Mouse (Mus musculus) MEL (cell line): ENCODE results near the gene Fam192a. TPM values are rescaled to one million over a fixed set of nuclear protein-coding genes. Genes with fewer than 3 reads are reported as not detected.
A peak's percentile ranks its signal among the peaks of the same experiment; 100 is the strongest.

Experiments
- DNase-seq: peaks from one replicate; pipeline ENCODE4 v3.0.0; 2011; ENCODE audit warnings: low read depth, low spot score
- H3K27ac ChIP-seq: 2 replicates; pipeline ENCODE4 v1.5.1; 2012; ENCODE audit warnings: low read depth, mild to moderate bottlenecking, control low read depth, low read length, moderate library complexity; ENCODE audit not compliant: control insufficient read depth
- H3K27me3 ChIP-seq, 2 experiments: fragments of 150-350 bp in 1 of 2; sonication (generic) in 1 of 2; 2 replicates each; pipeline ENCODE4 v1.6.1; 2012; ENCODE audit warnings: low read length in 2 of 2, mild to moderate bottlenecking in 2 of 2, improper control_type of control experiment in 1 of 2, moderate library complexity in 1 of 2; ENCODE audit not compliant: insufficient read depth in 2 of 2, control insufficient read depth in 1 of 2
- H3K36me3 ChIP-seq, 2 experiments: 2 replicates each; pipeline ENCODE4 v1.6.1; 2012 to 2014; ENCODE audit warnings: low read length in 2 of 2, improper control_type of control experiment in 1 of 2, inconsistent platforms in 1 of 2, mild to moderate bottlenecking in 1 of 2; ENCODE audit not compliant: insufficient read depth in 2 of 2, control insufficient read depth in 1 of 2
- H3K4me1 ChIP-seq, 2 experiments: fragments of 150-350 bp in 1 of 2; sonication (generic) in 1 of 2; 2 replicates each; pipeline ENCODE4 v1.6.1; 2012; ENCODE audit warnings: low read length in 2 of 2, improper control_type of control experiment in 1 of 2, mild to moderate bottlenecking in 1 of 2; ENCODE audit not compliant: insufficient read depth in 2 of 2, control insufficient read depth in 1 of 2
- H3K4me3 ChIP-seq, 2 experiments: fragments of 150-350 bp in 1 of 2; sonication (generic) in 1 of 2; 2 replicates each; pipeline ENCODE4 v1.5.1; 2012; ENCODE audit warnings: low read depth in 2 of 2, low read length in 2 of 2, mild to moderate bottlenecking in 2 of 2, moderate library complexity in 2 of 2, control low read depth in 1 of 2, improper control_type of control experiment in 1 of 2; ENCODE audit not compliant: control insufficient read depth in 1 of 2, insufficient read depth in 1 of 2
- H3K79me2 ChIP-seq: 2 replicates; pipeline ENCODE4 v1.6.1; 2012; ENCODE audit warnings: mild to moderate bottlenecking, low read length, moderate library complexity; ENCODE audit not compliant: control insufficient read depth, poor library complexity, insufficient read depth
- H3K9ac ChIP-seq: 2 replicates; pipeline ENCODE4 v1.6.1; 2012; ENCODE audit warnings: low read depth, mild to moderate bottlenecking, control low read depth, low read length, moderate library complexity; ENCODE audit not compliant: control insufficient read depth, poor library complexity, severe bottlenecking
- H3K9me3 ChIP-seq: fragments of 150-350 bp; sonication (generic); replicated peaks from 2 replicates; pipeline ENCODE4 v1.6.1; 2012; ENCODE audit warnings: mild to moderate bottlenecking, low read length, improper control_type of control experiment, moderate library complexity; ENCODE audit not compliant: insufficient read depth
- BHLHE40 ChIP-seq: IDR thresholded peaks from 2 replicates; pipeline ENCODE4 v1.6.1; 2012; ENCODE audit warnings: low read depth, mild to moderate bottlenecking, inconsistent platforms, low read length, improper control_type of control experiment, borderline replicate concordance
- CHD2 ChIP-seq: IDR thresholded peaks from 2 replicates; pipeline ENCODE4 v1.6.1; 2011; ENCODE audit warnings: low read length, improper control_type of control experiment
- E2F4 ChIP-seq: IDR thresholded peaks from 2 replicates; pipeline ENCODE4 v1.6.1; 2011; ENCODE audit warnings: low read depth, low read length, improper control_type of control experiment, borderline replicate concordance
- EP300 ChIP-seq, 2 experiments: IDR thresholded peaks; 2 replicates each; pipeline ENCODE4 v1.6.1; 2011; ENCODE audit warnings: improper control_type of control experiment in 2 of 2, low read length in 2 of 2, low read depth in 1 of 2, mild to moderate bottlenecking in 1 of 2
- GABPA ChIP-seq: IDR thresholded peaks from 2 replicates; pipeline ENCODE4 v1.6.1; 2012; ENCODE audit warnings: low read depth, mild to moderate bottlenecking, inconsistent platforms, low read length, improper control_type of control experiment, moderate library complexity
- GATA1 ChIP-seq: IDR thresholded peaks from 2 replicates; pipeline ENCODE4 v1.6.1; 2011; ENCODE audit warnings: low read depth, low read length, improper control_type of control experiment
- HCFC1 ChIP-seq: IDR thresholded peaks from 2 replicates; pipeline ENCODE4 v1.6.1; 2012; ENCODE audit warnings: low read depth, mild to moderate bottlenecking, inconsistent platforms, low read length, improper control_type of control experiment, moderate library complexity
- MAX ChIP-seq: IDR thresholded peaks from 2 replicates; pipeline ENCODE4 v1.6.1; 2011; ENCODE audit warnings: low read length, improper control_type of control experiment
- MEF2A ChIP-seq: IDR thresholded peaks from 2 replicates; pipeline ENCODE4 v1.6.1; 2014; ENCODE audit warnings: low read depth, mild to moderate bottlenecking, inconsistent platforms, low read length, improper control_type of control experiment; ENCODE audit not compliant: poor library complexity, insufficient replicate concordance, severe bottlenecking; ENCODE audit errors: extremely low read depth
- MYB ChIP-seq: IDR thresholded peaks from 2 replicates; pipeline ENCODE4 v1.6.1; 2011; ENCODE audit warnings: mild to moderate bottlenecking, low read depth, low read length, improper control_type of control experiment
- MYC ChIP-seq: IDR thresholded peaks from 2 replicates; pipeline ENCODE4 v1.6.1; 2011; ENCODE audit warnings: low read depth, mild to moderate bottlenecking, low read length, improper control_type of control experiment, moderate library complexity
- NELFE ChIP-seq: IDR thresholded peaks from 2 replicates; pipeline ENCODE4 v1.6.1; 2011; ENCODE audit warnings: low read depth, low read length, improper control_type of control experiment
- NRF1 ChIP-seq: IDR thresholded peaks from 2 replicates; pipeline ENCODE4 v1.6.1; 2014; ENCODE audit warnings: low read depth, mild to moderate bottlenecking, inconsistent platforms, low read length, improper control_type of control experiment, moderate library complexity; ENCODE audit not compliant: poor library complexity, insufficient read depth, severe bottlenecking
- POLR2A ChIP-seq, 2 experiments: IDR thresholded peaks; 2 replicates each; pipeline ENCODE4 v1.6.1; 2011 to 2012; ENCODE audit warnings: low read length in 2 of 2, mild to moderate bottlenecking in 2 of 2, control low read depth in 1 of 2, improper control_type of control experiment in 1 of 2, low read depth in 1 of 2, moderate library complexity in 1 of 2; ENCODE audit not compliant: control insufficient read depth in 1 of 2, insufficient read depth in 1 of 2, poor library complexity in 1 of 2
- POLR2AphosphoS2 ChIP-seq: IDR thresholded peaks from 2 replicates; pipeline ENCODE4 v1.6.1; 2011; ENCODE audit warnings: low read length, improper control_type of control experiment
- RAD21 ChIP-seq: IDR thresholded peaks from 2 replicates; pipeline ENCODE4 v1.6.1; 2011; ENCODE audit warnings: mild to moderate bottlenecking, low read depth, low read length, improper control_type of control experiment
- TAL1 ChIP-seq: IDR thresholded peaks from 2 replicates; pipeline ENCODE4 v1.6.1; 2012; ENCODE audit warnings: mild to moderate bottlenecking, inconsistent platforms, low read length, moderate library complexity, mixed read lengths
- UBTF ChIP-seq: IDR thresholded peaks from 2 replicates; pipeline ENCODE4 v1.6.1; 2012; ENCODE audit warnings: low read depth, mild to moderate bottlenecking, inconsistent platforms, low read length, improper control_type of control experiment, moderate library complexity, borderline replicate concordance; ENCODE audit not compliant: insufficient read depth
- USF1 ChIP-seq: IDR thresholded peaks from 2 replicates; pipeline ENCODE4 v1.6.1; 2014; ENCODE audit warnings: low read depth, mild to moderate bottlenecking, inconsistent platforms, low read length, improper control_type of control experiment, moderate library complexity
- ZKSCAN1 ChIP-seq: IDR thresholded peaks from 2 replicates; pipeline ENCODE4 v1.6.1; 2012; ENCODE audit warnings: low read depth, mild to moderate bottlenecking, inconsistent platforms, low read length, improper control_type of control experiment, moderate library complexity
- ZMIZ1 ChIP-seq: IDR thresholded peaks from 2 replicates; pipeline ENCODE4 v1.6.1; 2012; ENCODE audit warnings: low read depth, mild to moderate bottlenecking, inconsistent platforms, low read length, improper control_type of control experiment, moderate library complexity
- polyA plus RNA-seq, 2 experiments: library from polyadenylated mRNA; stranded (reverse) in 1 of 2; unstranded in 1 of 2; fragments of >175 nt in 1 of 2; fragments of >200 nt in 1 of 2; gene quantifications; 2 replicates each; pipeline versions ENCODE4 v1.2.1 to v1.2.4; 2012; ENCODE audit warnings: low replicate concordance in 2 of 2, low read depth in 1 of 2; ENCODE audit not compliant: insufficient read length in 2 of 2, insufficient read depth in 1 of 2, missing spikeins in 1 of 2
- total RNA-seq: library from RNA; depleted of rRNA; stranded (reverse); fragments of 300-350 nt; gene quantifications from 2 replicates; pipeline ENCODE4 v1.2.3, GENCODE M21; 2012

The Fam192a gene
- total and polyA plus RNA-seq, 3 experiments, result 46.3 to 88.1 TPM; not detected in 1

DNA sequence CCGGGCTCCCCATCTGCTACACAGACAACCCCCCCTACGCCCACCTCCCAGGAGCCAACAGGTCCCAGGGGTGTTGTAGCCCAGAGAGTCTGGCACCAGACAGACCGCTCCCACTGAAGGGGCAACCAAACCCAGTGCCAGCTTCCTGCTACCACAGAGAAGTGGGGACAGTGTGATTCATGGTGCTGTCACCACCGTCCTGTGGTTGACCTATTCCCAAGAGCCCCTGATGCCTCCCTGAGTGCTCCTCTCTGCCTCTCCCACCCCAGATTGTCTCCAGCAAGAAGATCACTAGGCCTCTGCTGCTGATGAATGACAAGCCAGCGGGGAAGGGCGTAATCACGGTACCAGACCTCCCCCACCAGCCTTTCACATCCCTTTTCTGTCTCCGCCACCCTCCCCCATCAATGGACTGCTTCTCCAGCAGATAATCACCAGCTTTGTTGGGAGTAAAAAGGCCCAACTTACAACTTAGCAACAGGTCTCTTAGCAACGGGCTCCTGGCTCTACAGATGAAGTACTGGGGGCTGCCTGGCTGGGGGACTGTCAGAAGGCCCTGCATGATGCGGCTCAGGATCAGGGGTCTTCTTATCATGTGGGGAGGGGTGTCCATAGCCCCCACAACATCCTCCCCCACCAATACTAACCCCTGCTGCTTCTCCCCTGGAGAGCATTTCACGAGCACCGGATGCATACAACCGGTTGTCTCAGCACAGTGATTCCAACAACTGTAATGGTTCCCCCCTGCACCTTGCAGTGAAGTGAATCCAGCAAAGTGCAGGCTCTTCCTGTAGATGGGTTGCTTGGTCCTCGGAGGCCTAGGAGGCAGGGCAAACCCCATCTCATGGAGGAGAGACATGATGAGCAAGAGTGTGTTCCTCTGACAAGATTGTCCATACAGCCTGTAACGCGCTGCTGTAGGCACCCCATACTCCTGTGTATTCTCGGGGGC, 50.0 kb downstream of the Fam192a start:
- Histone ChIP-seq H3K4me3 (no peak overlapping the region), H3K27ac (no peak overlapping the region), H3K9me3 (no peaks in the 10 kb centered on the region), H3K79me2 (no peaks in the 10 kb centered on the region; the same call in 1 of the 2 replicates), H3K27me3 (no peaks in the 10 kb centered on the region), H3K36me3 (peaks cover 0 to 16% of the 10 kb centered on the region in 2 experiments; a peak in 2 of 4 replicates), H3K4me1 (peaks cover 4 to 22% of the 10 kb centered on the region in 2 experiments; a peak in 3 of 4 replicates), H3K9ac (no peak overlapping the region)
- TF ChIP-seq MEF2A (no peak), E2F4 (no peak), CHD2 (no peak), TAL1 (no peak)
- peak; percentile 34 for DNase-seq

DNA sequence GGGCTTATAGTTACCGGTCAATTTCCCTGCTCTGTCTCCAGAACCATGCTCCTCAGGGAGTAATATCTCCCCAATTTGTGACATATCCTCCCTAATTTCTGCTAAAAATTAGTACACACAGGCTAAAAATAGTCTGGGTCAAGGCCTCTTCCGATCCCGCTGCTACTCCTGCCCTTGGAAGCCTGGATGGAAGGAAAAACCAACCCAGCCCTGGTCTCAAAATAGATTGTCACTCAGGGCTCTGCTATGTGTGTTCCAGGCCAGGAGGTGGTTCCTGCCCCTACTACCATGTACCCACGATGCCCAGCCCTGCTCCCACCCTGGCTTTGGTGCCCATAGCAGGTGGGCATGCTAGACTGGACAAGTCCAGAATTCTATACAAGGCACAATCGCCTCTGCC, 51.8 kb downstream of the Fam192a start:
- peaks cover 4 to 22% of the 10 kb centered on the region in 2 experiments; a peak in 3 of 4 replicates for H3K4me1 ChIP-seq
- no peaks in the 10 kb centered on the region; the same call in 1 of the 2 replicates for H3K79me2 ChIP-seq
- no peaks in the 10 kb centered on the region for H3K9me3 ChIP-seq
- H3K36me3 ChIP-seq, result peaks cover 0 to 16% of the 10 kb centered on the region in 2 experiments; a peak in 2 of 4 replicates
- no peak for TF ChIP-seq POLR2AphosphoS2
- no peak for TF ChIP-seq NELFE
- TF ChIP-seq ZMIZ1, result no peak
- TF ChIP-seq MAX, result no peak
- no peak for TF ChIP-seq HCFC1
- no peak for TF ChIP-seq USF1
- TF ChIP-seq RAD21, result no peak
- TF ChIP-seq ZKSCAN1, result no peak
- TF ChIP-seq BHLHE40, result no peak
- no peak for TF ChIP-seq MYC
- no peak for TF ChIP-seq EP300 (IDR thresholded peaks at IDR 0.05; ENCODE audit: low read depth in 1 of 2, low read length in 2 of 2)
- no peak for TF ChIP-seq UBTF
- no peak for TF ChIP-seq MEF2A
- TF ChIP-seq NRF1, result no peak
- TF ChIP-seq GABPA, result no peak
- TF ChIP-seq GATA1, result no peak
- TF ChIP-seq MYB, result no peak
- TF ChIP-seq POLR2A (IDR thresholded peaks at IDR 0.05; ENCODE audit: control insufficient read depth in 1 of 2, insufficient read depth in 1 of 2, low read depth in 1 of 2, low read length in 2 of 2, poor library complexity in 1 of 2), result no peak
- TF ChIP-seq, all 39 proteins: peak for 0
- H3K27ac ChIP-seq, result peak overlapping the region; percentile 77; the same call in 1 of the 2 replicates
- no peak overlapping the region for H3K9ac ChIP-seq
- no peaks in the 10 kb centered on the region for H3K27me3 ChIP-seq
- no peak for DNase-seq
- H3K4me3 ChIP-seq, result no peak overlapping the region
